Mouse (Mus musculus): ENCODE measurements around the gene Vmn1r188.
"Not testable (repeated sequence)": the region's sequence is repeated elsewhere in the genome, so short reads cannot be mapped to it uniquely, and the experiment has no call there.

The Vmn1r188 gene

GRCm38 (mm10) chr13:22049737-22050440, 34.4 kb upstream of the Vmn1r188 start:
- DNase-seq (ENCODE audit: low spot score) = no peak

DNA sequence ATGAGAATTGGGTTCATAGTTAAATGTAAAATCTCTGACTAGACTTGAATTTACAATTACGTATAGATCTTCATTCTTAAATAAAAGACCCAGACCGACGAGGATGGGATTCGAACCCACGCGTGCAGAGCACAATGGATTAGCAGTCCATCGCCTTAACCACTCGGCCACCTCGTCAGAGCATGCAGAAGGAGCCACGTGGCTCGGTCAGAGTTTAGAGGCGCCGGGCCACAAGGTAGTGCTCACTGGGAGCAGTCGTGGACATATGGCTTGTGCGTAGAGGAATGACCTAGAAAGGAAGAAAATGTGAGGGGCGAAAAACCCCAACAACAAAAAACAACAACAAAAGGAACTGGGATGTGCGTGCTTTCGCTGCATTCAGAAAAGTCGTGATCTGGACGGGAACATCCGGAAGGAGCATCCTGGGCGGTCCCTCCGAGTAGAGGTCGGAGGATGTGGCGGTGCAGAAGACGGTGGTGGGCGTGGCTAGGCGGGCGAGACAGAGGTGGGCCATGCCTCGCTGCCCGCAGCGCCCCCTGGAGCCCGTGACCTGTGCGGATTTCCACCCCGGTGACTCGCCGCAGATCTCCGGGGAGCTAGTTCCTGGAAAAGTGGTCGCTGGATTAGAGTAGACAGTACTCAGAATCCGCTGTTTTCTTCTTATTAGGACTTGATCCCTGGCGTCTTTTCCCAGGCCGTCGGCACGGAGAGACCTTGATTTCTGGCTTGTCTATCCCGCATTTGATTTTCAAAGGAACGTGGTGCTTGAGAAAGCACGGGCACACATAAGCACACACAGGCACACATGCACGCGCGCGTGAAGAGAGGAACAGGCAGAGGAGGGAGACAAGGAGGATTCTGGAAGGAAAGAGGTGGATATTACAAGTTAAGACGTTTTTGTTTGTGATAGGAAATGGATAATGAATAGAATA, 33.4 kb upstream of the Vmn1r188 start:
- peak; percentile 85 for DNase-seq (ENCODE audit: low spot score)

DNA sequence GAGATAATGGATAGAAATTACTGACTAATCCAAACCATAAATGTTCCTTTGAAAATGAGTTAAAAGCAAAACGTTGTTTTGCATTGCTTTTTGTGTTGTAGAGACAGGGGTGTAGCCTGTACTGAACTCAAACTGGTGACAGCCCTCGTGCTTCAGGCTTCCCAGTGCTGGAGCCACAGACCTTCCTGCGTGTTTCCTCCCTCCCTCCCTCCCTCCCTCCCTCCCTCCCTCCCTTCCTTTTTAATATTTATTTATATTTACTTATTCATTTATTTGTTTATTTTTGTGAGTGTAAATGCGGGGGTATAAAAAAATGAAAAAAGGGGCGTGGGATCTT, 32.7 kb upstream of the Vmn1r188 start:
- DNase-seq (ENCODE audit: low spot score) = no peak

DNA sequence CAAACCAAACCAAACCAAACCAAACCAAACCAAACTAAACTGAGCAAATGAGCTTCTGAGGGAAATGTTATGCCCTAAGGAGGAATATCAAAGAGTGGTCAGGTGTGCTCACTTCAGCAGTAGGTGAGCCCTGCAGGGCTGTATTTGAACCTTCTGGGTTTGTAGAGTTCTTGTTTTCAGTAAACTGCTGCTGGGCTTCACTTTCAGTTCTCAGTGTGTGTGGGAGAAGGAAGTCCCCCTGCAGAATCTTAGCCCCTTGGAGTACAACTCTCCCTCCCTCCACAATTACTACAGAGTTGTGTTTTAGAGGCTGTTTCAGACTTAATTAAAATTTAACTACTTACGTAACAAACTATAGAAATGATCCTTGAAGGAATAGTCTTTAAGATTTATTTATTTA, 30.5 kb upstream of the Vmn1r188 start:
- DNase-seq (ENCODE audit: low spot score) = no peak

- no peak for DNase-seq (ENCODE audit: low spot score)
Measured at GRCm38 (mm10) chr13:22061422-22061821, 22.8 kb upstream of the Vmn1r188 start.

GRCm38 (mm10) chr13:22063468-22063867, 20.8 kb upstream of the Vmn1r188 start:
- DNase-seq (ENCODE audit: low spot score) = no peak

DNA sequence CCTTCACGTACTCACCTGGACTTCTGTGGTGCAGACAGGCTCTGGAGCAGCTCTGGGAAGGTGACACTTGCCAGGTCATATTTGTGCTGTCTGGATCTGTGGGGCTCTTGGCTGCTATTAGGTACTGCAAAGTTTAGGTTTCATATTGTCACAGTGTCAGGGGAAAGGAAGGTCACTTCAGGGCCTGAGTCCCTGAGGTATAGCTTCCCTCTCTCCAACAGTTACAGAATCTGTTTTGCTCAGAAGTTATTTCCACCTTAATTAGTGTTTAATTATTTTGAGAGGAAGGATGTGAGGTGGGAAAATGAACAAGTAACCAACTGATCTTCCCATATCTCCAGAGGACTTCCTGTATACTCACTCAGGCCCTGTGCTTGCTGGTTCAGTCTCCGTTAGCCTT, 21.5 kb downstream of the Vmn1r188 start, which contains the start of gene Vmn1r189:
TSS of gene Vmn1r189 (minus strand) at position 101 of the 400 bp plus-strand sequence.
- DNase-seq (ENCODE audit: low spot score) = not testable (repeated sequence)

DNA sequence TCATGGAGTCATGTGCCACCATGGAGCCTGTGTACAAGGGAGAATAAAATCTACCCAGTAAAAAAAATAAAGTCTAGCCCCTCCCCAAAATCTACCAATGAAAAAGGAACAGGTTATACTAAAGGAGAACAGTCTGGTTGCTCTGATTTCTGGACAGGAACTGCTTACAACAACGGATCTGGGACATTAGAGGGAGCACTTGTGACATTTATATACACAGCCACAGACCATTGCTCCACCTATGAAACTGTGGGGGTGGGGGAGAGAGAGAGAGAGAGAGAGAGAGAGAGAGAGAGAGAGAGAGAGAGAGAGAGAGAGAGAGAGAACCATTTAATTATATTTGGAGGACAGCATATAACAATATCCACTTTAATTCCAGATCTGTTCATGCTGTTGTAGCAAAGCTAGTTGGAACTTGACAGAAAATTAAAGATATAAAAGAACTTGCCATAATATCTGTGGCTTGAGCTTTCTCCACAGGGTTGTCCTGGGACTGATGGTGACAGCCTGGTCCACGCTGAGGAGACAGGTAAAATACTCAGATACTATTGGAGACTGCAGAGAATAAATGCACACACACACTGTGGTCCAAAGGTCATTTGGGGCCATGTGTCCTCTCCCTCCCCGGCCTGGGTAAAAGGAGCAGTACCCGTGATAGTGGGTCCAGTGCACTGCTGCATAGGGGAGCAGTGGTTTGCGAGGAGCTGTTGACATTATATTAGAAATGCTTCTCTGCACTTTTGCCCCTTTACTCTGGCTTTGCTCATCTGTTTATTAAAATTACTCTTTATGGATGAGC, 52.5 kb downstream of the Vmn1r188 start:
- DNase-seq (ENCODE audit: low spot score) = not testable (repeated sequence)

Data from layer of hippocampus, adult 9-10 months (tissue).